Comparison of ENCODE assay signal across 1 mouse cellular context in the genomic region with DNA sequence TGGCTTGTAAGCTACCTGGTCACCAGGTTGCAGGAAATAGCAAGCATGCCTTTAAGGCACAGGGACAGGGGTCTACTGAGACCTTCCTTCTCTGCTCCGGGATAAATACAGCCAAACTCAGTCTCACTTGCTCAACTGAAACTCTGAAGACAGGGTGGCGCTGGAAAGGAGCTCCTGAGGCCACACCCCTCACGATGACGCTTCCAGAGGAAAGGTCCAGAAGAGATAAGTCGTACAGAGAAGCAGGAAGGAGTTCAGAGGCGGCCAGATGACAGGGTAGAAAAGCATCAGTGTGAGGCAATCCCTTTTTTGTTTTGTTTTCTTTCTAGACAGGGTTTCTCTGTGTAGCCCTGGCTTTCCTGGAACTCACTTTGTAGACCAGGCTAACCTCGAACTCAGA.
TF ChIP-seq lines count a peak whose summit lies in the region.

No protein-coding gene starts in this region.

TF ChIP-seq in MEL, 35 proteins besides CTCF, POLR2A, EP300 and RAD21 (continued from another document):
- TF ChIP-seq POLR2AphosphoS2 (IDR thresholded peaks at IDR 0.05; ENCODE audit: low read length) (no peak), SIN3A (IDR thresholded peaks at IDR 0.05; ENCODE audit: low read length) (peak; percentile 55; the same call in 1 of the 2 replicates), E2F4 (IDR thresholded peaks at IDR 0.05; ENCODE audit: borderline replicate concordance, low read depth, low read length) (no peak), RCOR1 (IDR thresholded peaks at IDR 0.05; ENCODE audit: low read depth, low read length) (no peak), NRF1 (IDR thresholded peaks at IDR 0.05; ENCODE audit: insufficient read depth, low read depth, low read length, poor library complexity, severe bottlenecking) (no peak), ZMIZ1 (IDR thresholded peaks at IDR 0.05; ENCODE audit: low read depth, low read length) (no peak), TCF12 (IDR thresholded peaks at IDR 0.05; ENCODE audit: low read depth, low read length) (peak; percentile 15; the same call in 1 of the 2 replicates), CHD1 (IDR thresholded peaks at IDR 0.05; ENCODE audit: low read depth, low read length) (no peak), CHD2 (IDR thresholded peaks at IDR 0.05; ENCODE audit: low read length) (no peak), JUND (IDR thresholded peaks at IDR 0.05; ENCODE audit: low read depth, low read length) (no peak), NELFE (IDR thresholded peaks at IDR 0.05; ENCODE audit: low read depth, low read length) (no peak)
